Mouse (Mus musculus) lung, postnatal 0 days (tissue): ENCODE measurements around the gene Dmd. TPM values are rescaled to one million over a fixed set of nuclear protein-coding genes. Genes with fewer than 3 reads are reported as not detected.

Experiments used
- ATAC-seq: fragments of 200-750 bp; cut with Nextera tagmentation; 2 replicates; pipeline ENCODE4 v1.8.0; 2017; ENCODE audit warnings: moderate library complexity
- DNase-seq: peaks from one replicate; pipeline ENCODE4 v3.0.0-alpha.2; 2016; ENCODE audit warnings: low spot score
- H3K27ac ChIP-seq: fragments of 300-500 bp; sonication (generic); 2 replicates; pipeline ENCODE4 v1.5.1; 2014; ENCODE audit warnings: antibody characterized with exemption, mild to moderate bottlenecking, low read length, mixed read lengths
- H3K27me3 ChIP-seq: fragments of 300-500 bp; sonication (generic); replicated peaks from 2 replicates; pipeline ENCODE4 v1.6.1; 2014; ENCODE audit warnings: low read length, mixed read lengths; ENCODE audit not compliant: insufficient read depth
- H3K36me3 ChIP-seq: fragments of 300-500 bp; sonication (generic); 2 replicates; pipeline ENCODE4 v1.6.1; 2014; ENCODE audit warnings: low read length, mixed read lengths; ENCODE audit not compliant: insufficient read depth
- H3K4me1 ChIP-seq: fragments of 300-500 bp; sonication (generic); 2 replicates; pipeline ENCODE4 v1.6.1; 2014; ENCODE audit warnings: antibody characterized with exemption, low read depth, low read length, mixed read lengths; ENCODE audit not compliant: insufficient read depth
- H3K4me2 ChIP-seq: fragments of 300-500 bp; sonication (generic); replicated peaks from 2 replicates; pipeline ENCODE4 v1.6.1; 2014; ENCODE audit warnings: low read depth, mild to moderate bottlenecking, low read length, moderate library complexity, mixed read lengths
- H3K4me3 ChIP-seq: fragments of 300-500 bp; sonication (generic); 2 replicates; pipeline ENCODE4 v1.5.1; 2014; ENCODE audit warnings: low read depth, low read length
- H3K9ac ChIP-seq: fragments of 300-500 bp; sonication (generic); replicated peaks from 2 replicates; pipeline ENCODE4 v1.6.1; 2014; ENCODE audit warnings: low read depth, mild to moderate bottlenecking
- H3K9me3 ChIP-seq: fragments of 300-500 bp; sonication (generic); 2 replicates; pipeline ENCODE4 v1.6.1; 2016; ENCODE audit warnings: low read length, mixed read lengths
- CTCF ChIP-seq: IDR thresholded peaks from 2 replicates; pipeline ENCODE4 v1.5.1; 2016; ENCODE audit warnings: antibody characterized with exemption, mild to moderate bottlenecking
- EP300 ChIP-seq: IDR thresholded peaks from 2 replicates; pipeline ENCODE4 v1.6.1; 2016; ENCODE audit warnings: antibody characterized with exemption, mild to moderate bottlenecking, control low read depth
- WGBS: fragments of 180-500 bp; shearing (Covaris S2); extraction: QIAGEN DNeasy Blood & Tissue Kit; methylation state at CpG from one replicate; pipeline ENCODE4 v1.1.7; 2014; 5-methylcytosine and 5-hydroxymethylcytosine counted together
- polyA plus RNA-seq: library from polyadenylated mRNA; unstranded; fragments of >200 nt; fragmentation: Nextera tagmentation; extraction: Ambion mirVana; gene quantifications from 2 replicates; pipeline ENCODE4 v1.2.1, GENCODE M21; 2015

The Dmd gene
- polyA plus RNA-seq, 1 experiment from 2014 or later, result 15.8 TPM

DNA sequence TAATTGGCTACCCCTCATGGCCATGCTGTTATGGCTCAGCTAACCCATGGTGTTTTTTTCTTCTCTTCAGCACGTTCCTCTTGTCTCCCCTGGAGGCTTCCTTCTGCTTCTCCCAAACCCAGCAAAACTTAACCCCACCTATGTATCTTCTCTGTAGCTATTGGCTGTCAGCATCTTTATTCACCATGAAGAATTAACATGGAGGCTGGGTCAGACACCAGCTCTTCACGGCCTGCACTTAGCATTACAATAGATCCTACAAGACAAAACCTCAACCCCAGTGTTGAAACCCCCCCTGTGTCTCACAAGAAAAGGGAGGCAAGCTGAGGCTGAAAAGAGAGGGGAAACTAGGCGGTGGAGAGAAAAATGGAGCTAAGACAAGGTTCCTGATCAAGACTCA lies 1494.3 kb downstream of the Dmd start:
- no peak for DNase-seq
- Histone ChIP-seq H3K9me3 (no peaks in the 10 kb centered on the region), H3K4me1 (no peaks in the 10 kb centered on the region), H3K27me3 (no peaks in the 10 kb centered on the region), H3K36me3 (no peaks in the 10 kb centered on the region), H3K4me3 (no peak overlapping the region), H3K9ac (no peak overlapping the region), H3K4me2 (no peak overlapping the region), H3K27ac (no peak overlapping the region)
- ATAC-seq, result no peak
- WGBS, result 67% methylated on average over 3 of the region's 3 CpGs
- TF ChIP-seq CTCF (no peak), EP300 (no peak)

DNA sequence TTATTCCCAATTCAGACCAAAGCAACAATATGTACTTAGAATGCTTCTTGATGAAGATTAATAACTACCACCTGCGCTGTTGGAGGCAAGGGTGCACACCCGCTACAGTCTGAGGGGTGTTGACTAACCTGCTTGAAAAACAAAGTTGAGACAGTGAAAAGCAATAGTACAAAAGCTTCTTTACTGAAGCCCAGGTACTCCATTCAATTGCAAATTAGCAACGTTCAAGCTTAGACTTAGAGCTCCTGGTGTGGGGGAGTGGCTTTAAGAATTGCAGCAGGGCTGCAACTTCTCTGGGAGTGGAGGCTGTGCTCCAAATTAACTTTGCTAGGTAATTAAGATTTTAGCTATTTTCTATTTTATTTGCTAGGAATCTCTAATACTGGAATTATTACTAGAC lies 1495.3 kb downstream of the Dmd start:
- H3K9me3 ChIP-seq, result no peaks in the 10 kb centered on the region
- 58% methylated on average over 3 of the region's 3 CpGs for WGBS
- no peaks in the 10 kb centered on the region for H3K27me3 ChIP-seq
- H3K9ac ChIP-seq, result no peak overlapping the region
- no peaks in the 10 kb centered on the region for H3K36me3 ChIP-seq
- H3K4me2 ChIP-seq, result no peak overlapping the region
- ATAC-seq, result no peak
- H3K27ac ChIP-seq, result no peak overlapping the region
- no peak overlapping the region for H3K4me3 ChIP-seq
- no peaks in the 10 kb centered on the region for H3K4me1 ChIP-seq
- DNase-seq, result no peak
- TF ChIP-seq CTCF (no peak), EP300 (no peak)

DNA sequence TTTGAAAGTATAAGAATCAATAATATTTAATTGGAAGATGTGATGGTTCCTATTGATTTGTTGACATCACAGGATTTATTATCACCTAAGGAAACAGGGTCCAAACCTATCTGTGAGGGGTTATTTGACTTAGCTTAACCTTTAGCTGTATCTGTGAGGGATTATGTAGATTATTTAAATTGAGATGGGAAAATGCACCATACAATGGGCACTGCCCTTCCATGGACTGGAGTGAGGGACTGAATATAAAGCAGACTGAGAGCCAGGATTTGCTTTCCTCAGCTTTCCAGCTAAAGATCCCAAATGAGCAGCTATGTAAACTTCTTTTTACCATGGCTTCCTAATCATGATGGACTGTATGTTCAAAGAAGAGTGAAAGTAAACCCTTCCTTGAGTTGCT lies 1496.0 kb downstream of the Dmd start:
- H3K27ac ChIP-seq, result no peak overlapping the region
- no peak overlapping the region for H3K4me2 ChIP-seq
- H3K4me3 ChIP-seq, result no peak overlapping the region
- DNase-seq, result no peak
- no peaks in the 10 kb centered on the region for H3K9me3 ChIP-seq
- no peak overlapping the region for H3K9ac ChIP-seq
- TF ChIP-seq CTCF (no peak), EP300 (no peak)
- no peaks in the 10 kb centered on the region for H3K36me3 ChIP-seq
- H3K27me3 ChIP-seq, result no peaks in the 10 kb centered on the region
- no peak for ATAC-seq
- H3K4me1 ChIP-seq, result no peaks in the 10 kb centered on the region

DNA sequence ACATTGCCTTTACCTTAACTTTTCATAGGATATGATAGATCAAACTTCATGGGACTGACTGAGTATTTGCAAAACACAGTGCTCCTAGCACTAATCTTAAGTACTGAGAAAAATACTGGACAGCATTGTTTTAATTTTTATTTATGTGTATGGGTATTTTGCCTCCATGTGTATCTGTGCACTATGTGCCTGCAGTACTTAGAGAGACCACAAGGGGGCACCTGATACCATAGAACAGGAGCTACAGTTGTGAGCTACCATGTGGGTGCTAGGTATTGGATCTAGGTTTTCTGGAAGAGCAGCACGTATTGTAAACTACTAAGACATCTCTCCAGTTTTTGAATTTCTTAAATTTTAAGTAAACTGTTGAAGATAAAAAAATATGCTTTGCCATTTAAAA lies 1505.8 kb downstream of the Dmd start:
- no peaks in the 10 kb centered on the region for H3K9me3 ChIP-seq
- ATAC-seq (no peak), DNase-seq (peak; percentile 11)
- no peak overlapping the region for H3K4me2 ChIP-seq
- no peaks in the 10 kb centered on the region for H3K27me3 ChIP-seq
- no peak overlapping the region for H3K27ac ChIP-seq
- no peaks in the 10 kb centered on the region for H3K4me1 ChIP-seq
- 89% methylated on average over 1 of the region's 1 CpGs for WGBS
- H3K9ac ChIP-seq, result no peak overlapping the region
- H3K4me3 ChIP-seq, result no peak overlapping the region
- no peaks in the 10 kb centered on the region for H3K36me3 ChIP-seq
- peak; percentile 65 for TF ChIP-seq CTCF
- no peak for TF ChIP-seq EP300

DNA sequence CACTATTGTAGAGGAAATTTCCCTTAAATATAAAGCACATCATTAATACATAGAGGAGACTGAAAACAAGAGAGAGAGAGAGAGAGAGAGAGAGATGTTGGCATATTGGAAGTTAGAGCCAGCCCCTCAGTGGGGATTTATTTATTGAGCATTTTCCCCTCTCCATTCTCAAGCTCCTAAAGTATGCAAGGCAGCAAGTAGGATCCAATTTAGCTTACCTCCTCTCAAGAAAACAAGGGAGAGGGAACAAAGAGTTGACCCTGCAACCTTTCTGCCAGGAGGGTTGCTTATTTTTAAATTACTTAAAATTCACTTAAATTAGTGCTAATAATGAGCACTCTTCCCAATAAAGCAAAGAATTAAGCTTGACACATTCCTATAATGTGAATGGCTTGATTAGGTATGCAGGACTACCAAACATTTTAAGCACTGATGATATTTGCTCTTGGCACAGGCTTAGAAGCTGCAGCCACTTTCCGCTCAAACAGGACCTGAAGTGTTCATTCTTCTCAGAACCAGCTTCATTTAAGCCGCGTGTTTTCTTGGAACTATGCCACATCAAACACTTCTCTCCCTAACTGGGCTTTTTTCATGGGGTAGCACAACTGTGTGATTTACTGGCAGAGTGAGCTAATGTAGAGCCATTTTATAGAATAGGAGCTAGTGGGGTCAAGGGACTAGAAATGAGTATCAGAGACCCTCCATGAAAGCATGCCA lies 1566.1 kb downstream of the Dmd start:
- 30% methylated on average over 3 of the region's 3 CpGs for WGBS
- Histone ChIP-seq H3K9me3 (no peaks in the 10 kb centered on the region), H3K27ac (no peak overlapping the region), H3K9ac (no peak overlapping the region), H3K4me2 (no peak overlapping the region), H3K36me3 (no peaks in the 10 kb centered on the region), H3K4me1 (no peaks in the 10 kb centered on the region), H3K4me3 (no peak overlapping the region), H3K27me3 (no peaks in the 10 kb centered on the region)
- TF ChIP-seq EP300 (peak; percentile 58), CTCF (no peak)
- DNase-seq (peak; percentile 68), ATAC-seq (peak; percentile 83)

DNA sequence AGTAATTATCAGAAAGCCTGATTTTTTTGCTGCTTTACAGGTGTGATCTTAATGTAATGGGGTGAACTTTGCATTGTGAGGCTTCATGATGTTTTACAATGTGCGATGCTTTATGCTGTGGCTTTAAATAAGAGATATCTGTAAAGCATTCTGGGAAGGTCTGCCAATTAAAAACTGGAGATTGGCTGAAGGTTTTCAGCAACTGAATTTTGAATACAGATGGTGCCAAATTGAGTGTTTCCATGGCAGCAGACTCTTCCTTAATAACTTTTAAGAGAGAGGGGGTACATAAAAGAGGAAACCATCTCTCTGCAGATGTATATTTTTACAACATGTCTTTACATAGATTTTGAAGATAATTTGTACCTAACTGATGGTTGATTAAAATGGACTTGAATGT lies 1603.3 kb downstream of the Dmd start:
- H3K9me3 ChIP-seq, result no peaks in the 10 kb centered on the region
- no peak overlapping the region for H3K27ac ChIP-seq
- no peak overlapping the region for H3K4me3 ChIP-seq
- no peaks in the 10 kb centered on the region for H3K4me1 ChIP-seq
- no peak for DNase-seq
- H3K36me3 ChIP-seq, result no peaks in the 10 kb centered on the region
- no peak for TF ChIP-seq EP300
- no peak for TF ChIP-seq CTCF
- H3K4me2 ChIP-seq, result no peak overlapping the region
- H3K27me3 ChIP-seq, result no peaks in the 10 kb centered on the region
- H3K9ac ChIP-seq, result no peak overlapping the region
- WGBS, result 73% methylated on average over 1 of the region's 1 CpGs
- no peak for ATAC-seq

DNA sequence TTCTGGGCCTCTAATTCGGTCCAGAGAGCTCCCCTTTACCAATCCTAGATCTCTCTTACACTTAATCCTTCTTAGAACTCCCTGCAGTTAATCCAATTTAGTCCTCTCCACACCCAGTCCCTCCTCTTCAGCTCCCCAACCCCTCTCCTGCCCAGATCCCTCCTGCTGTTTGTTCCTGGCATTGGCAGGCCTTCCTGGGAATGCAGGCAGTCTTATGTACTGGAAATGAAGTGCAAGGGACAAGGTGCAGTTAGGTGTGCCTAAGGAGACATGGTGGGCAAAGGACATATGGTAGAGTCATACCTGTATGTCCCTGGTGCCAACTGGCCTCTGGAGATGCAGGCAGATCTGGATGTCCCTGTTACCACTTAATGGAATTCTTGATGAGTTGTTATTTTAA lies 1604.8 kb downstream of the Dmd start:
- H3K36me3 ChIP-seq, result no peaks in the 10 kb centered on the region
- H3K27ac ChIP-seq, result no peak overlapping the region
- TF ChIP-seq EP300 (no peak), CTCF (no peak)
- H3K27me3 ChIP-seq, result no peaks in the 10 kb centered on the region
- H3K9ac ChIP-seq, result no peak overlapping the region
- H3K4me2 ChIP-seq, result no peak overlapping the region
- H3K4me3 ChIP-seq, result no peak overlapping the region
- no peak for ATAC-seq
- H3K9me3 ChIP-seq, result no peaks in the 10 kb centered on the region
- no peaks in the 10 kb centered on the region for H3K4me1 ChIP-seq
- no peak for DNase-seq
- 8% methylated on average over 1 of the region's 1 CpGs for WGBS
